Mouse (Mus musculus): ENCODE measurements around the gene Slc12a8. TPM values are rescaled to one million over a fixed set of nuclear protein-coding genes. Genes with fewer than 3 reads are reported as not detected.

Gene Slc12a8
- total and polyA plus RNA-seq, 3 experiments, result 12.2 to 17.4 (median 16.5) TPM

- dilution Hi-C loops (cut with MboI; ENCODE audit: extremely low pct_ligation_motif_present, extremely low pct_unique_long_range_greater_than_20kb, low sequenced_read_pairs) (no loop called here), in situ Hi-C loops (cut with MboI; ENCODE audit: low pct_ligation_motif_present, low pct_unique_long_range_greater_than_20kb, low sequenced_read_pairs) (loop anchor here (5.0 kb wide), 1 partner anchor 52 kb away; no protein-coding TSS in a partner anchor)
- peak overlapping the region; percentile 72; the same call in 1 of the 2 replicates for H3K4me2 ChIP-seq (ENCODE audit: insufficient read depth, low read depth, poor library complexity, severe bottlenecking)
- no peak for DNase-seq (ENCODE audit: extremely low read depth)
- H3K27me3 ChIP-seq (replicated peaks), result no peaks in the 10 kb centered on the region
- peak overlapping the region; percentile 96 for H3K9ac ChIP-seq (ENCODE audit: insufficient read depth, low read depth)
- peaks cover 19 to 62% of the 10 kb centered on the region in 2 experiments for H3K4me1 ChIP-seq (ENCODE audit: control insufficient read depth in 1 of 2, insufficient read depth in 2 of 2)
- TF ChIP-seq MXI1 (IDR thresholded peaks at IDR 0.05; ENCODE audit: low read depth, low read length) (peak; percentile 35; the same call in 1 of the 2 replicates), MYC (IDR thresholded peaks at IDR 0.05; ENCODE audit: low read depth, low read length) (0 out of 2 replicates have a peak, but pooled peaks have one; percentile 26), TBP (conservative IDR thresholded peaks at IDR 0.05; ENCODE audit: low read depth, low read length) (no peak), MEF2A (IDR thresholded peaks at IDR 0.05; ENCODE audit: borderline replicate concordance, low read depth, low read length) (no peak), CHD1 (IDR thresholded peaks at IDR 0.05; ENCODE audit: low read depth, low read length) (peak; percentile 92), HCFC1 (IDR thresholded peaks at IDR 0.05; ENCODE audit: low read depth, low read length) (no peak), MAZ (IDR thresholded peaks at IDR 0.05; ENCODE audit: low read depth, low read length) (peak; percentile 41; the same call in 1 of the 2 replicates), SIN3A (IDR thresholded peaks at IDR 0.05; ENCODE audit: low read length) (peak; percentile 75), GABPA (IDR thresholded peaks at IDR 0.05; ENCODE audit: insufficient replicate concordance, low read depth, low read length) (no peak), TCF12 (IDR thresholded peaks at IDR 0.05; ENCODE audit: low read depth, low read length) (peak; percentile 52; the same call in 1 of the 2 replicates), IRF4 (IDR thresholded peaks at IDR 0.05; ENCODE audit: low read depth, low read length) (peak; percentile 42), ETS1 (conservative IDR thresholded peaks at IDR 0.05; ENCODE audit: low read depth, low read length) (no peak; the same call in 1 of the 2 replicates), POLR2A (IDR thresholded peaks at IDR 0.05; ENCODE audit: low read depth, low read length) (peak; percentile 41; the same call in 1 of the 2 replicates), KAT2A (IDR thresholded peaks at IDR 0.05; ENCODE audit: insufficient replicate concordance, low read length) (no peak)
- peak overlapping the region; percentile 92 for H3K27ac ChIP-seq (ENCODE audit: insufficient read depth, low read depth)
- peak overlapping the region; percentile 74 to 96 (median 83) for H3K4me3 ChIP-seq (replicated peaks in 1 of 3; ENCODE audit: low read depth in 2 of 3, low read length in 2 of 3, poor library complexity in 1 of 3)
- peaks cover 11 to 29% of the 10 kb centered on the region in 2 experiments for H3K36me3 ChIP-seq (replicated peaks in 1 of 2; ENCODE audit: control insufficient read depth in 1 of 2, insufficient read depth in 1 of 2, low read length in 1 of 2)
- H3K79me2 ChIP-seq (replicated peaks; ENCODE audit: control insufficient read depth, extremely low read depth, insufficient read depth, poor library complexity, severe bottlenecking), result peaks cover 55% of the 10 kb centered on the region
- peaks cover 2% of the 10 kb centered on the region for H3K9me3 ChIP-seq (replicated peaks; ENCODE audit: low read length)
Observed at GRCm38 (mm10) chr16:33684703-33685701, 167.9 kb downstream of the Slc12a8 start.

- Histone ChIP-seq H3K9ac (ENCODE audit: insufficient read depth, low read depth) (peak overlapping the region; percentile 96), H3K4me3 (replicated peaks in 1 of 3; ENCODE audit: low read depth in 2 of 3, low read length in 2 of 3, poor library complexity in 1 of 3) (peak overlapping the region; percentile 74 to 96 (median 83)), H3K36me3 (replicated peaks in 1 of 2; ENCODE audit: control insufficient read depth in 1 of 2, insufficient read depth in 1 of 2, low read length in 1 of 2) (peaks cover 14 to 39% of the 10 kb centered on the region in 2 experiments), H3K79me2 (replicated peaks; ENCODE audit: control insufficient read depth, extremely low read depth, insufficient read depth, poor library complexity, severe bottlenecking) (peaks cover 66% of the 10 kb centered on the region), H3K4me2 (ENCODE audit: insufficient read depth, low read depth, poor library complexity, severe bottlenecking) (peak overlapping the region; percentile 72), H3K4me1 (ENCODE audit: control insufficient read depth in 1 of 2, insufficient read depth in 2 of 2) (peaks cover 28 to 64% of the 10 kb centered on the region in 2 experiments), H3K9me3 (replicated peaks; ENCODE audit: low read length) (no peaks in the 10 kb centered on the region), H3K27ac (ENCODE audit: insufficient read depth, low read depth) (peak overlapping the region; percentile 92; the same call in 1 of the 2 replicates), H3K27me3 (replicated peaks) (no peaks in the 10 kb centered on the region)
- in situ Hi-C loops (cut with MboI; ENCODE audit: low pct_ligation_motif_present, low pct_unique_long_range_greater_than_20kb, low sequenced_read_pairs), result no loop called here
- dilution Hi-C loops (cut with MboI; ENCODE audit: extremely low pct_ligation_motif_present, extremely low pct_unique_long_range_greater_than_20kb, low sequenced_read_pairs), result no loop called here
- DNase-seq (ENCODE audit: extremely low read depth), result no peak
- TF ChIP-seq UBTF (IDR thresholded peaks at IDR 0.05; ENCODE audit: low read depth, low read length) (0 out of 2 replicates have a peak, but pooled peaks have one; percentile 11), CHD2 (IDR thresholded peaks at IDR 0.05; ENCODE audit: low read length) (no peak), MAX (IDR thresholded peaks at IDR 0.05; ENCODE audit: low read length) (0 out of 2 replicates have a peak, but pooled peaks have one; percentile 7), KAT2A (IDR thresholded peaks at IDR 0.05; ENCODE audit: insufficient replicate concordance, low read length) (0 out of 2 replicates have a peak, but pooled peaks have one; percentile 2), E2F4 (IDR thresholded peaks at IDR 0.05; ENCODE audit: insufficient replicate concordance, low read depth, low read length) (no peak), TCF12 (IDR thresholded peaks at IDR 0.05; ENCODE audit: low read depth, low read length) (0 out of 2 replicates have a peak, but pooled peaks have one; percentile 18), CTCF (conservative IDR thresholded peaks at IDR 0.05 in 1 of 2, IDR thresholded peaks at IDR 0.05 in 1 of 2; ENCODE audit: low read depth in 2 of 2, low read length in 2 of 2) (0 out of 4 replicates have a peak, but pooled peaks of 1 of the 2 experiments have one; percentile 5), IRF4 (IDR thresholded peaks at IDR 0.05; ENCODE audit: low read depth, low read length) (no peak), MXI1 (IDR thresholded peaks at IDR 0.05; ENCODE audit: low read depth, low read length) (0 out of 2 replicates have a peak, but pooled peaks have one; percentile 57), POLR2A (IDR thresholded peaks at IDR 0.05; ENCODE audit: low read depth, low read length) (no peak; the same call in 1 of the 2 replicates)
Observed at GRCm38 (mm10) chr16:33686056-33686455, 168.9 kb downstream of the Slc12a8 start.
